ENCODE assay signal across 8 mouse cellular contexts in the genomic region with DNA sequence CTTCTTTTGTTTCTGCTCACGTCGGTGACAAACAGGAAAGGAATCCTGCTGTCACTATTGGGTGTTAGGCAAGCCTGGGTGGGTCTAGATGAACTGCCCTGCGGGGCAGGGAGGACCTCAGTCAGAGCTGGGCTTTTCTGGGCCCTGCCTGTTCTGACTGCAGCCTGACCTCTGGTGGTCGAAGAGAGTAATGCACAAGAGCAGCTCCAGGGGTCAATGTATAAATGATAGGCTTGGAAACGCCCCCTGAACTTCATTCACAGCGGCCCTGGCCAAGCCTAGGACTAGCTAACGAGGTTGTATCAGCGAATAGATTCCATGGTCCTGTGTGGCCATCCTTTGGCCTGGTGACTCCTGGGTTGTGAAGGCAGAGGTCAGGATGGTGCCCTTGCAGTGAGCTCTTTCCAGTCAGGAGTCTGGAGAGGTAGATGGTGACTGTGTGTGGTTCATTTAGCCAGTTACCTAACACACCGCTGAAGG. TPM values are rescaled to one million over a fixed set of nuclear protein-coding genes. Genes with fewer than 3 reads are reported as not detected.
DNase-seq lines count a peak whose midpoint lies in the region; ATAC-seq and TF ChIP-seq lines count a peak whose summit lies in the region.

No protein-coding gene starts in this region.

- no peaks in the 10 kb centered on the region for H3K9me3 ChIP-seq in MEL (replicated peaks; ENCODE audit: insufficient read depth, low read length)
- no peaks in the 10 kb centered on the region for H3K9me3 ChIP-seq in forebrain, embryonic 16.5 days (ENCODE audit: control insufficient read depth, low read length)
- H3K9me3 ChIP-seq in lung, embryonic 14.5 days (ENCODE audit: low read depth, low read length), result no peaks in the 10 kb centered on the region

- WGBS in forebrain, embryonic 16.5 days, result 8% methylated on average over 9 of the region's 9 CpGs
- WGBS in lung, embryonic 14.5 days, result 11% methylated on average over 9 of the region's 9 CpGs

- H3K36me3 ChIP-seq in MEL (ENCODE audit: control insufficient read depth in 1 of 2, insufficient read depth in 2 of 2, low read length in 2 of 2), result peaks cover 0 to 2% of the 10 kb centered on the region in 2 experiments; a peak in 2 of 4 replicates
- H3K36me3 ChIP-seq in forebrain, embryonic 16.5 days (ENCODE audit: control insufficient read depth, insufficient read depth), result no peaks in the 10 kb centered on the region
- H3K36me3 ChIP-seq in lung, embryonic 14.5 days (ENCODE audit: insufficient read depth), result no peaks in the 10 kb centered on the region

- TF ChIP-seq RAD21 in MEL (IDR thresholded peaks at IDR 0.05; ENCODE audit: low read depth, low read length), result peak; percentile 66

- peak; percentile 83 to 89 (median 85) for TF ChIP-seq CTCF in MEL (IDR thresholded peaks at IDR 0.05 in 2 of 3, conservative IDR thresholded peaks at IDR 0.05 in 1 of 3; ENCODE audit: control insufficient read depth in 1 of 3, insufficient read depth in 1 of 3, low read depth in 2 of 3, low read length in 3 of 3, poor library complexity in 1 of 3, severe bottlenecking in 1 of 3)
- peak; percentile 92 for TF ChIP-seq CTCF in lung, embryonic 14.5 days (IDR thresholded peaks at IDR 0.05; ENCODE audit: low read depth)

- no peak overlapping the region for H3K4me3 ChIP-seq in MEL (ENCODE audit: control insufficient read depth in 1 of 2, insufficient read depth in 1 of 2, low read depth in 2 of 2, low read length in 2 of 2)
- no peak overlapping the region for H3K4me3 ChIP-seq in forebrain, embryonic 16.5 days (replicated peaks; ENCODE audit: low read length)
- H3K4me3 ChIP-seq in lung, embryonic 14.5 days (ENCODE audit: low read depth, low read length), result no peak overlapping the region

- TF ChIP-seq POLR2A in MEL (IDR thresholded peaks at IDR 0.05; ENCODE audit: control insufficient read depth in 1 of 2, insufficient read depth in 1 of 2, low read depth in 1 of 2, low read length in 2 of 2, poor library complexity in 1 of 2), result no peak

- no peaks in the 10 kb centered on the region for H3K27me3 ChIP-seq in MEL (ENCODE audit: control insufficient read depth in 1 of 2, insufficient read depth in 2 of 2, low read length in 2 of 2)
- no peaks in the 10 kb centered on the region for H3K27me3 ChIP-seq in forebrain, embryonic 16.5 days (replicated peaks; ENCODE audit: control insufficient read depth, insufficient read depth, low read length)
- no peaks in the 10 kb centered on the region for H3K27me3 ChIP-seq in lung, embryonic 14.5 days (ENCODE audit: insufficient read depth, low read length)

- peak; percentile 74 for DNase-seq in MEL (ENCODE audit: low read depth, low spot score)
- peak; percentile 80 to 87 for DNase-seq in cerebellum, adult 18-20 months
- peak; percentile 92 for DNase-seq in heart, postnatal 4 days
- peak; percentile 48 to 82 for DNase-seq in layer of hippocampus, adult 18-20 months (ENCODE audit: low spot score in 2 of 2)
- peak; percentile 92 for DNase-seq in lung, embryonic 14.5 days
- peak; percentile 80 for DNase-seq in testis, postnatal 14 days (ENCODE audit: low spot score)

- H3K4me1 ChIP-seq in MEL (ENCODE audit: control insufficient read depth in 1 of 2, insufficient read depth in 2 of 2, low read length in 2 of 2), result peaks cover 0 to 13% of the 10 kb centered on the region in 2 experiments; a peak in 2 of 4 replicates
- no peaks in the 10 kb centered on the region; the same call in 1 of the 2 replicates for H3K4me1 ChIP-seq in forebrain, embryonic 16.5 days (replicated peaks; ENCODE audit: control insufficient read depth, insufficient read depth, low read length)
- no peaks in the 10 kb centered on the region for H3K4me1 ChIP-seq in lung, embryonic 14.5 days (ENCODE audit: insufficient read depth)

- no peak overlapping the region for H3K9ac ChIP-seq in MEL (ENCODE audit: control insufficient read depth, low read depth, low read length, poor library complexity, severe bottlenecking)
- H3K9ac ChIP-seq in forebrain, embryonic 16.5 days (replicated peaks; ENCODE audit: low read depth, low read length), result no peak overlapping the region
- no peak overlapping the region for H3K9ac ChIP-seq in lung, embryonic 14.5 days

- no peak for TF ChIP-seq EP300 in MEL (IDR thresholded peaks at IDR 0.05; ENCODE audit: low read depth in 1 of 2, low read length in 2 of 2)

- no peak overlapping the region for H3K27ac ChIP-seq in MEL (ENCODE audit: control insufficient read depth, low read depth, low read length)
- H3K27ac ChIP-seq in forebrain, embryonic 16.5 days (ENCODE audit: low read length), result no peak overlapping the region
- H3K27ac ChIP-seq in lung, embryonic 14.5 days (ENCODE audit: low read depth), result no peak overlapping the region

- peak; percentile 52 for ATAC-seq in forebrain, embryonic 16.5 days
- ATAC-seq in lung, embryonic 14.5 days (ENCODE audit: insufficient read depth), result peak; percentile 67
- ATAC-seq in neutrophil, adult 5-6 weeks (ENCODE audit: extremely low read depth, insufficient number of reproducible peaks, low FRiP score, poor library complexity, severe bottlenecking), result peak; percentile 54

- no peaks in the 10 kb centered on the region for H3K79me2 ChIP-seq in MEL (ENCODE audit: control insufficient read depth, insufficient read depth, low read length, poor library complexity)

- H3K4me2 ChIP-seq in forebrain, embryonic 16.5 days (ENCODE audit: low read length), result no peak overlapping the region
- H3K4me2 ChIP-seq in lung, embryonic 14.5 days, result no peak overlapping the region

TF ChIP-seq in MEL, 35 proteins besides CTCF, POLR2A, EP300 and RAD21:
- no peak for TF ChIP-seq USF2 (IDR thresholded peaks at IDR 0.05; ENCODE audit: borderline replicate concordance in 1 of 2, insufficient read depth in 1 of 2, low read depth in 1 of 2, low read length in 2 of 2)
- peak; percentile 55; the same call in 1 of the 2 replicates for TF ChIP-seq ZC3H11A (IDR thresholded peaks at IDR 0.05; ENCODE audit: low read depth, low read length)
- TF ChIP-seq UBTF (IDR thresholded peaks at IDR 0.05; ENCODE audit: borderline replicate concordance, insufficient read depth, low read depth, low read length), result no peak
- no peak for TF ChIP-seq RCOR1 (IDR thresholded peaks at IDR 0.05; ENCODE audit: low read depth, low read length)
- TF ChIP-seq SMC3 (IDR thresholded peaks at IDR 0.05; ENCODE audit: low read depth, low read length), result peak; percentile 86
- TF ChIP-seq E2F4 (IDR thresholded peaks at IDR 0.05; ENCODE audit: borderline replicate concordance, low read depth, low read length), result no peak

RNA-seq across cellular contexts. Expression of gene Actr10, which starts 27.4 kb away (rescaled TPM):
- total RNA-seq in MEL (2012; rRNA removed), result 78.7 and 87.9 TPM in 2 replicates
- polyA plus RNA-seq in MEL (2012; ENCODE audit: insufficient read depth in 1 of 2, insufficient read length in 2 of 2, low read depth in 1 of 2, low replicate concordance in 2 of 2, missing spikeins in 1 of 2), result 100 to 1,000 TPM in 1 of 2 experiments, not detected in 1; 109 TPM
- polyA plus RNA-seq in forebrain, embryonic 16.5 days (2015; fragmentation: Nextera tagmentation; extraction: Ambion mirVana), result 199 and 240 TPM in 2 replicates
- total RNA-seq in heart, postnatal 4 days (2021), result 100 to 1,000 TPM; 165 to 176 TPM
- 100 to 1,000 TPM; 149 to 160 TPM for total RNA-seq in layer of hippocampus, adult 18-20 months (2021)
- 232 and 257 TPM in 2 replicates for polyA plus RNA-seq in lung, embryonic 14.5 days (2014; fragmentation: Nextera tagmentation; extraction: Ambion mirVana)
- total RNA-seq in neutrophil, adult 5-6 weeks (2017), result 67.3 and 84.8 TPM in 2 replicates
